Mouse (Mus musculus) layer of hippocampus, adult 9-10 months (tissue): ENCODE results near the gene Cmbl.
A peak's percentile ranks its signal among the peaks of the same experiment; 100 is the strongest.

Experiments
- DNase-seq: peaks from one replicate; pipeline ENCODE4 v3.0.0; 2022; ENCODE audit warnings: low spot score

Gene Cmbl

DNA sequence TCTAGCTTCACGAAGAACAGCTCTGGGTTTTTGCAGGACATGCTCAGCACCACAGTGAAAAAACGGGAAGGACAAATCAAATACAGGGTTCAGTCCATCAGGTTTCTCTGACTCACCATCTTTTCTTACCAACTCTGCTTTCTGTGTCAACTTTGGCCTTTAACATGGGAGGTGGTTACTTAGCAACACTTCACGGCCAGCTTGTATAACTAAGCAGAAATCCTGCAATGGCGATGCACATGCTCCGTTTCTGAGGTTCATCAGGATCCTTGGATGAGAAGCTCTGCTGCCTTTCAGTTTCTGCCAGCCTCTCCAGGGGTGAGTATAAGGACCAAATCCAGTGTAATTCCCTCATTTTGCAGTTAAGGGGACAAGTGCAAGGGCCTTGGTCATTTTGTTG, at the start of gene Cmbl:
TSS of gene Cmbl (plus strand) at position 206 of the 400 bp plus-strand sequence.
- DNase-seq = no peak

DNA sequence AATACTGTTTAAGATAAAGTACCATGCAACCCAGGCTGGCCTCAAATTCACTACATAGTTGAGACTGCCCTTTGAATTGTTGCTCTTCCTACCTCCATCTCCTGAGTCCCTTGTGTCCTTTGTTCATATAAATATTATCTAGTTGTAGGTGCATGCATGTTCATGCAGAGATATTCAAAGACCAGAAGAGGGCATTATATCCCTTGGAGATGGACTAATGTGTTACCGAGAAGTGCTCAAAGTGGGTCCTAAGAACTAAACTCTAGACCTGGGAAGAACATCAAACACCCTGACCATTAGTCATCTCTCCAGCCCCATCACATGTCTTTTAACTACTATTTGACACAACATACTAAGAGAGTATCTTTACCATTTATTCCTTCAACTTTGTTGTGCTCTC, 48.0 kb upstream of the Cmbl start:
- DNase-seq = no peak

DNA sequence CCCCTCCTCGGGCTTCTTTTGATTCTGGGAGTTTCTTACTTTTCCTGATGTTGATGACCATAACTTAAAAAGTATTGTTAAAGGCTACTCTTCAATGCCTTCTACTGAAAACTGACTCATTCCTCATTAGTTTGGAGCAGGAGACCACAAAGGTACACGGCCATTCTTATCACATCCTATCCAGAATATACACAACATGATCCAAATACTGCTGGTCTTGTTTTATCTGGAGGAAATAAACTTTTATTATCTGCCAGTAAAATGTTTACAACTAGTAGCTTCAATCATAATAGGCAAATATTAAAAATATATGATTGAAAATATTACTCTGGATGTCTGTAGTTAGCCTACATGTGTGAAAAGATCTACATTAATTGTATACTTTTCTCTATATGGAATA, 46.8 kb upstream of the Cmbl start:
- no peak for DNase-seq

DNA sequence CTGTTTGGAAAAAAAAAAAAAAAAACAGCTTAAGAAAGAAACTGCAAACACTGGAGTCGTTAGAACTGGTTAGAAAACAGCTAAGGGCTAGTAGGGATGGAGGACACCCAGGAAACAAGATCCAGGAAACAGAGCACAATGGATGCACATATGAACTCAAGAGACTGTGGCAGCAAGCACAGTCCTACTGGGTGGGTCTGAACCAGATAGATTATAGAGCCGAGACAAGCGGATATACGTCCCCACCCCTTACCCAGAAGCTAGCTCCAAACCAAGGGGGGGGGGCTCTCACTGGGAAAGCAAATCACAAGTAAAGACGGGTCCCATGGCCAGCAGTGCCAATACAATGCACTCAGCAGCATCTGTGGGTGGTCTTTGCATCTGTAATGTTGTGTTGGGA, 46.2 kb upstream of the Cmbl start:
- no peak for DNase-seq

DNA sequence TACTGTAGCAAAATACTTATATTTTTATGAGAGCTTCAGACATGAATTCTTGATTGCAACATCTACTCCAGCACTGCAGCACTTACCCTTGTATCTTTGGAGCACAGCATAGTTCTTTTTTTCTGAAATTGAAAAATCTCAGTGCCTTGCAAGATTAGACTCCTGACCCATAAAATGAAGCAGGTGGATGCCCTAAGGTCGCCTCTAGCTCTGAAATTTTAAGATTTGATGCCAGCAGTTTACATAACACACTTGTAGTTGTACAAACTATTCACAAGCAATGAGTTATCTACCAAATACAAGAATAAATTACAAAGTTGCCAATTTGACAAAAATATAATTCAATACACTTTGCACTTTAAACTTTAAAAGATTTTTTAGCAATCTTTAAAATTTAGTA, 38.7 kb upstream of the Cmbl start:
- DNase-seq = no peak

DNA sequence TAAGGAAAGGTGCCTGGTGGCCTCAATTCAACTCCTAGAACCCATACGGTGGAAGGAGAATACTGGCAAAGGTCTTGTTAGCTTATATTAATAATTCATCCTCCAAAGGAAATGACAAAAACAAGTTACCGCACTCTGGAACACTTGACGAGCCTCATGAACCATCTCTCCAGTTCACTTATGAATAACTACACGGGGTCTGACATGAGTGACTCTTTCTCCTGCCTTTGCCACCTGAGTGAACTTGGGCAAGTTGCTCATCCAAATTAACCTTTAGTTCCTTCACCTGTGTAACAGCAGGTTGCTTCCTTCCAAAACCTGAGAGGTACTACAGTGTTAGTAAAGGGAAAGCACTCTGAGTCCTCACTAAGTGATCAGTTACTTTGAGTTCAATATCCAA, 36.7 kb upstream of the Cmbl start:
- DNase-seq = no peak

DNA sequence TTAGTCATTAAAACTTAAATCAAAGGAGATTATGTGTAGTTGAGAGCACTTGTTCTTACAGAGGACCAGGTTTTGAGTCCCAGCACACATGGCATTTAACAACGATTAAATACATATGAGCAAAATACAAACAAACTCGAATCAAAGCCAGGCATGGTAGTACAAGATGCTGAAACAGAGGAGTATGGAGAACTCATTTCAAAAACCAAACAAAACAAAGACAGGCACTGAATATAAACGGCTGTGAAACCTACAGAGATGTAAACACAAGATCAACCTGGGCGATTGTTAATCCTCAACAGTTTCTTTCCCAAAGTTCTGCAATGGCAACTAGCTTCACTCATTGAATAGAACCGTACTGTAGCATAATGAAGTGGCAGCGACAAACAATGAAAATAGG, 36.1 kb upstream of the Cmbl start:
- DNase-seq = no peak

DNA sequence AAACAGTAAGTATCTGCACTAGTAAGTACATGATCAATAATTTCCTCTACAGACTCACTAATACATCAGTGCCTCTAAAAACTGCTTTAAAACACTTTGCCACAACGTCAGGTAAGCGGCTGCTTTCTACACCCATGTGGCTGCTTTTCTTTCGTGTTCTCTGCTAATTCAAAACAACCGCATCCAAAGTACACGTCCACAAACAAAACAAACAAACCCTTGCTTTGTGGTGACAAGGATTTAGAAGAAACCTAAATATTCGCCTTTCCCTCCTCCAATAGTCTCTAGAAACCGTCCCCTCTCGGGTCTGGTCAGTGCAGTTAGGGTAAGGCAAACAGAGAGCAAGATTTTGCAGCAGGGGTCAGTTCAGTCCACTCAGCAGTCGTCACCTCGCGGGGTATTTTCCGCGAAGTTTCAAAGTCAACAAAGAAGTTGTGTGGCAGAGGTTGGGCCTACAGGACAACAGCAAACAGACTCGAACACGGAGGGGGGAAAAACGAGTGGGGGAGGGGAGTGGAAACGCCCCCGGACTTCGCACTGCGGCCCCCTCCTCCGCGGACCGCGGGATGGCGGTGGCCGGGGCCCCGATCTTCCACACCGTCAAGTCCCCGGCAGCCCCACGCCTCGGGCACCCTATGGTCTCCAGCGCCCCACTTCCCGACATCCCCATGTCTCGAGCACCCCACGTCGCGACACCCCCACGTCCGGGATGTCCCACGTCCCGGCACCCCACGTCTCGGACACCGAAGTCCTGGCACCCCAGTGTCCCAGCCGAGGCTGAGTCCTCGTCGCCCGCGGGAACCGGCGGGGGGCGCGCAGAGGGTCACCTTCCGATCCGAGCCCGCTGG, 35.2 kb upstream of the Cmbl start:
- no peak for DNase-seq

DNA sequence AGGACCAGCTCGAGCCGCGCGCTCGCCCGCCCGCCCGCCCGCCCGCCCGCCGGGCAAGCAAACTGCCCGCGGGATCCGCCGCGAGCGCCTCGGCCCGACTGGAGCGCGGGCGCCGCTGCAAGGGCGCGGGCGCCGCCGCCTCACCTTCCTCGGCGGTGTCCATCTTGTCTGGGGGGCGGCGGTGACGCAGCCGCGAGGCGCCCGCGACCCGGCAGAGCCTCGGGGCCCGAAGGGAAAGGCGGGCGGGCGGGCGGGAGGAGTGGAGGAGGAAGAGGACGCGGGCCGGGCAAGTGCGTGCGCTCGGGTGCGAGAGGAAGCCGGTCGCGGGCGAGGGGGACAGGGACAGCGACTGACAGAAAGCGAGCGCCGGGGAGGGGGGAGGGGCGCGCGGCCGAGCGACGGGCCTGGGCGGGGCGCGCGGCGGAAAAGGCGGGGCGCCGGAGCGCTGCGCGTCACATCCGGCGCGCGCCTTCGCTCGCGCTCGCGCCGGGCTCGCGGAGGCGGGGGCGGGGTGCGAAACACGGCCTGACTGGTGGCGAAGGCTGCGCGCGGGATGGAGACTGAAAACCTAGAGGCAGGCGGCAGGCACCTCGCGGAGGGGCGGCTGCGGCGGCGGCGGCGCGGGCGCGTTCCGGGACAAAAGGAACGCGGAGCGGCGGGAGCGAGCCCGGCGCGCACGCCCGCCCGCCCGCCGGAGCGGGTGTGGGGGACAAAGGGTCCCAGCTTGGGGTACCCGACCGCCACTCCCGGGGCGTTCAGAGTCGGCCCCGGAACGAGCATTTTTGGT, 34.3 kb upstream of the Cmbl start, which contains the start of gene March6:
TSS of gene March6 (minus strand) at position 395 of the 787 bp plus-strand sequence.
- DNase-seq = peak; percentile 65

DNA sequence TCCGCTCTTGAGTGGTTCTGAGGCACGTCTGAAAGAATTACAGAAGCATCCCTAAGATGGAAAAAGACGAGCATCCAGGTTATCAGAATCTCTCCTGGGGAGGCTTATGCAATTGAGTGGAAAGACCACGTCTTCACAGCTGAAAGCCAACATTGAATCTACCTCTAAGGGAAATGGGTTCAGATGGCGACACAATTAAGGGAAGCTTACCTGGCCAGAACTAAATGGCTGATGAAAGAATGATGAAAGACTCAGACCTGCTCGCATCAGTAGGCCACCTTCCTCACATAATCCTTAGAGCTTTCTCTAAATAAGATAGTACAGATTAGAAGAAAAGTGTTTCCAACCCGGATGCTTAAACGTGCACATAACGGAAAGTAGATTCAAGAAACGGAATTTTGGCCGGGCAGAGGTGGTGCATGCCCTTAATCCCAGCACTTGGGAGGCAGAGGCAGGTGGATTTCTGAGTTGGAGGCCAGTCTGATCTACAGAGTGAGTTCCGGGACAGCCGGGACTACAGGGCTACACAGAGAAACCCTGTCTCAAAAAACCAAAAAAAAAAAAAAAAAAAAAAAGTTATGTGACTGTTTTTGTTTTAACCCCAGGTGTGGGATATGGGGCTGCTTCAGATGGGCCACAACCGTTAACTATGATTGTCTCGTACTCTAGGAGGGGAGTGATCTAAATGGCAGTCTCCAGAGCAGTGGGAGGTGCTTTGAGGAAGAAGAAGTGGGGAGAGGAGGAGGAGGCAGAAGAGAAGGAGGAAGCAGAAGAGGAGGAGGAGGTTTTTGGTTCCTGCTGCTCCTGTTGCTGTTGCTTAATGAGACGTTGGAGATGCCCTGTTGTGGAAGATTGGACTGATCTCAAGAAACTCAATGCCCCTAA, 33.5 kb upstream of the Cmbl start:
- DNase-seq = no peak

DNA sequence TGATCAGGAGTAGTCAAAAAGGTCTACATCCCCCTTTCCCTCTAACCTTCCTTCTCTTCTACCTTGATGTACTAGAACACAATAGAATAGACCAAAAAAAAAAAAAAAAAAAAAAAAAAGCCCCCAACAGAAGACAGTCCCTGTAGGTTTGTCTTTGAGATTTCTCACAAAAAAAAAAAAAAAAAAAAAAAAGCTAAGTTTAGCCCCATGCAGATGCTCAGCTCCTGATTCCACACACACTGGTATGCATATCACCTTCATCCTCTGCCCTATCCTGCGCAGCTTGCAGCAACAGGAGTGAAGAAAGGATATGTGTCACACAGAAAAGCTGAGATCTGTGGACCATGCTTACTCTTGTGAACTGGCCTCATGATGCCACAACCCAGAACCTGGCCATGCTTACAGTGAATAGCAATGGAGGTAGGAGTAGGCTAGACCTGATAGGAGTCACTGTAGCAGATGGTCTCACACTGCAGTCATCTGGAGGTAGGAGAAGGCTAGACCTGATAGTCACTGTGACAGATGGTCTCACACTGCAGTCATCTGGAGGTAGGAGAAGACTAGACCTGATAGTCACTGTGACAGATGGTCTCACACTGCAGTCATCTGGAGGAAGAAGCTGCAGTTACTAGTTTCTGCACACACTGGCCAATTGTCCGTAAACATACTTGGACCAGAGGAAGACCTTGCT, 32.7 kb upstream of the Cmbl start:
- no peak for DNase-seq

DNA sequence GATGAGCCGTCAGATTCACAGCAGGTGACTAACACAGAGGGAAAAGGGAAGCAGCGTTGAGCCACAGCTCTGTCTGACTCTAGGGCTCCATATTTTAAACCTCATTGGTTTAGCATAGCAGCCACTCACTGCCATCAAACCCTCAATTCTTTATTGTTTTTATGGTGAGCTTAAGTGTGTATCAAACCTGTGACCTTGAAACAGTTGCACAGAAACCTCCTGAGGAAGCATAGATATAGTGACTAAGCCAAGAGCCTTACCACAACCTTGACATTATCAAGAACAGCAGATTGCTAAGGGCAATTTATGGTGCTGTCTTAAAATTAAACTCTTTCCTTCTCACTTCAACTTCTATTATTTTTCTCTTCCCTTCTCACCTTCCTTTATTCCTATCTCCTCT, 31.7 kb upstream of the Cmbl start:
- DNase-seq = no peak

DNA sequence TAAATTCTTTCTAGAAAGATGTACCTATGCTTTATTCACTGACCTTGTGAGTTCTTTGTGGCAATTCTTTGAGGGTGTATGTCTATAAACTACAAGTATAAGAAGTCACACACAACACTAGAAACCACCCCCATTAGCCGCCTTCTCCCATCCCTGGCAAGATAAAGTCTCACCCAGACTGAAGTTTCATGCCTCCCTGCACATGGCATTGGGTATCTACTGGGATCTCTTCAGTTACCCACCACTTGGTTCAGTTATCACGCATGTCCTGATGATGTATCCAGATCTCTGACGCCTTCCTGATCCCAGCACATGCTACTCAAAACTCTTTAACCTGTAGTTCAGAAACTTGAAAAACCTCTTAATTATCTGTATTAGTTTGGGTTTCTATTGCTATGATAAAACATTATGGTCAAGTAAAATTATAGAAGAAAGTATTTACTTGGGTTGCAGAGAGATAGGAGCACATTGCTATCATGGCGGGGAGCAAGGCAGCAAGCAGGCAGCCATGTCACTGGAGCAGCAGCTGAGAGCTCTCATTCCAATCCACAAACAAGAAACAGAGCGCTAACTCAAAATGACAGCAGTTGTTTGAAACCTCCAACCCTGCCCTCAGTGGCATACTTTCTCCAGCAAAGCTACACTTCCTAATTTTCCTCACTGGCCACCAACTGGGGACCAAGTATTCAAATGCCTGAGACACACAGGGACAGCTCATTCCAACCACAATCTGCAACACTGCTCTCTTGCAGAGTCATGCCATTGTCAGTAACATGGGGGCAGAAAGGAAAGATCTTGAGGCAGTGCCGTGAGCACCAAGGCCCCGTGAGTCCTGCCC, 30.5 kb upstream of the Cmbl start:
- no peak for DNase-seq

DNA sequence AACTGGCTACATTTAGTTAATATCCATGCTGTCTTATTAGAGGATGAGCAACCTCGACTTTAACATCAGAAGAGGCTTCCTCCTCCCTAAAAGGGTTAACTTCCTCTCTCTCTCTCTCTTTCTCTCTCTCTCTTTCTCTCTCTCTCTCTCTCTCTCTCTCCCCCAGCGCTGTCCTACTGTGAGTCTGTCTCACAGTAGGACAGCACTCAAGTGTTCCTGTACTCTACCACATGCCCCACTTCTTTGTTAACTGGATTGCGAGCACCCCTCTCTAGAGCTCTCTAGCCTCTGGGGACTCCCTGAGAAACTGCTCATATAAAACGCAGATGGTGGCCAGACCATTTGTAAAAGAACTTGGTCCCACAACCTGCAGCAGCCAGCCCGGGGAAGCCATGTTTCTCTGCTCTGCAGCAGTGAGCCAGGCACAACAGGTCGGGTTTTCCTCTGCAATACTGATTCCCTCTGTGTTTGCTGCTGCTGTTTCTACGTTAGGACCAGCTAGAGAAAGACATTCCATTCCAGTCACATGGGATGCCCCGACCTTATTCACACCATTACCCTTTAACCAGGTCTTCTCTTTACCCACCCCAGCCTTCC, 29.8 kb upstream of the Cmbl start:
- no peak for DNase-seq

DNA sequence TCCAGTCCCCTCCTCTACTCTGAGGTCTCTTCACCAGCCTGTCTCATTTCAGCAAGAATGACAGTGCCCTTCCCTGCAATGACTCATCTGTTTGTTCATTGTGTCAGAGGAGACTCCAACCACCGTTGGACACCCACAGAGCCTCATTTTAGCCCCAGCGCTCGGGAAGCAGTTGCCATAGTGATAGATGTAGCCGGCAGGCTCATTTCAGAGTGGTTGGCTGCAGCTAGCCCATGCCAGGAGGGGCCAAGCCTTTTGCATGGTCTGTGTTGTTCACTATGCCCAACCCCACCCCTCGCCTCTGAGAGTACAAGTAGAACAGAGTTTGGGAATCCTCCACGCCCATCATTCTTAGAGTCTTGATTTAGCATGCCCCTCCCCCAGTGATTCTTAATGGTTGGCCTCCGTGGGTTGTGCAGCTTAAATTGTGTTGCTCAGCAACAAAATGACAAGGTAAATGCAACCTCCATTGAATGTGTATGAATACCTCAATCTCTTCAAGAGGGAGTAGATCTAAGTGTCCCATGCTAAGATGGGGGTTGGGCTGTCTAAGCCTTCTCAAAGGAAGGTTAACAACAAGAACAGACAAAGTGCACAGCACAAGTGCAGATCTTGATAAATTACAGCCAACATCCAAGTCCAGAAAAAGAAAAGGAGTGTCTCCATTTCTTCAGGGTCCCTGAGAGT, 29.0 kb upstream of the Cmbl start:
- DNase-seq = peak; percentile 24

DNA sequence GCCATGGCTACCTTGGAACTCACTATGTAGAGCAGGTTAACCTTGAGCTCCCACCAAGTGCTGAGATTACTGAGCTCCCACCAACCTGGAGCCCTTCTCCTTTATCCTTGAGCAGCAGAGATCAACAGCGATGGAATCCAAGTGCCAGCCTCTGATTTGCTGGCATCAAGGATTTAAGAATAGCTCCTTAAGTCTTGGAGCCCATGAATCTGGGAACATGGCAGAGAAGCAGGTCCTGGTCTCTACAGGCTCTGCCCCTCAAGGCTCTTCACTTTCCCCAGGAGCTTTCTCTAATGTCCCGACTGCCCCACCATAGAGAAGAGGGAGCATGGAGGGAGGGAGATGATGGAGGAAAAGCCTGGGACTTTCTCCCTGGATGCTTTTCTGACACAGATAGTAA, 27.5 kb upstream of the Cmbl start:
- no peak for DNase-seq

DNA sequence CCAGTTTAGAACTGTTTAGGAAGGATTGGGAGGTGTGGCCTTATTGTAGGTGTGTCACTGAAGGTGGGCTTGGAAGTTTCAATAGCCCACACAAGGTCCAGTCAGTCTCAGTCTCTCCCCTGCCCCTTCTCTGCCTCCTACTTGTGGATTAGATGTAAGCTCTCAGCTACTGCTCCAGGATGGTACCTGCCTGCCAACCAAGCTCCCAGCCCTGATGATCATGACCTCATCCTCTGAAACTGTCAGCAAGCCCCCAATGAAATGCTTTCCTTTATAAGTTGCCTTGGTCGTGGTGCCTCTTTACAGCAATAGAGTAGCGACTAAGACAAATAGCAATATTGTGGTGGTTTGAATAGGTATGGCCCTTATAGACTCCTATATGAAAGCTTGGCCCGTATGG, 26.8 kb upstream of the Cmbl start:
- DNase-seq = no peak

DNA sequence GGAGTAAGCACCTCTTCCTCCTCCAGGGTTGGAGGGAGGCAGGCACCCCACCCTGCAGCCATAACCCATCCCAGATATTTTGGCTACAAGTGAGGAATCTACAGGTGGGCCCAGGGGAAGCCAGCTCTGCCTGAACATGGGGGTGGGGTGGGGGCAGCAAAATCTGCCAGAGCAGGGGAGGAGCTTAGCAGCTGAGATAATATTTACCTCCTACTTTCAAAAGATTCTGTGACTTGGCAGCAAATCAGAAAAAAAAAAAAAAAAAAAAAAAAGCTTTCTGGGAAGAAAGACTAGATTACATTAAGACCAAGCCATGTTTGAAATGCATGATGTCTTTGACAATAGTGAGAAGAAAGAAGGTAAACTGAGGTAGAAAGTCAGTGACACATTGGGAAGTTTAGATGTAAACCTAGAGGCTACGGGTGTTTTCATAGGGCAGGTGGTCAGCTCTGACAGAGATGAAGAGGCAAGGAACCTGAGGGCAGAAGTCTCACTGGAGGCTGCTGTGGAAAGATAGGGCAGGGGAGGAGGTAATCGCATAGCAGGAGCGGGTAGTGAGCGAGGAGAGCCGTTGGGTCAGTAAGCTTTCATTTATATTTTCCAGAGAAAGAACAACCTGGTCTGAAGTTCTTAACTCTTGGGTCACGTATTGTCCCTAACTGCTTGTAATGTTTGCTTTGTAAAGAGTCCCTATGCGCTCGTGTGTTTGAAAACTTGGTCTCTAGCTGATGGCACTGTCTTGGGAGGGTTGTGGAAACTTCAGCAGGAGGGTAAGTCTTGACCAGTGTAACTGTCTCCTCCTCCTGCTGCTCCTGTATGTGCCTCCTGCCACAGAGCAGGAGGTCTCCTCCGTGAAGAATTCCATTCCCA, 25.3 kb upstream of the Cmbl start:
- no peak for DNase-seq

DNA sequence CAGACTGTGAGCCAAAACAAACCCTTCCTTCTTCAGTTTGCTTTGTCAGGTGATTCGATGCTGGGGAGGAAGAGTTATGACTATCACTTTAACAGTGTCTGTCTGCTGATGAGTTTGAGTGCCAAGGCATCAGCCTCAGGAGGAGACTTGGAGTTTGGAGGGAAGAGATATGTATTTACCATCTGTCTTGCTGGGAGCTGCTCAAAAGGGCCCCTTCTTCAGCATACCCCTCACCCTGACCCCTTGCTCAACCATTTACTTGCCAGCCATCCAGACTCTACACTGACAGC, 24.7 kb upstream of the Cmbl start:
- no peak for DNase-seq
